Mouse (Mus musculus) kidney, postnatal 25 days (tissue): ENCODE measurements at regions not wholly inside any gene's neighbourhood (a gene's known extent, or its start where the extent isn't known, plus 50 kb on each side); places are given as distances from the start of the nearest gene placed in this dataset.
A peak's percentile ranks its signal among the peaks of the same experiment; 100 is the strongest.

Experiments used
- DNase-seq, 2 experiments: peaks; one replicate each; pipeline ENCODE4 v3.0.0; 2021; ENCODE audit warnings: mixed read lengths in 2 of 2

DNA sequence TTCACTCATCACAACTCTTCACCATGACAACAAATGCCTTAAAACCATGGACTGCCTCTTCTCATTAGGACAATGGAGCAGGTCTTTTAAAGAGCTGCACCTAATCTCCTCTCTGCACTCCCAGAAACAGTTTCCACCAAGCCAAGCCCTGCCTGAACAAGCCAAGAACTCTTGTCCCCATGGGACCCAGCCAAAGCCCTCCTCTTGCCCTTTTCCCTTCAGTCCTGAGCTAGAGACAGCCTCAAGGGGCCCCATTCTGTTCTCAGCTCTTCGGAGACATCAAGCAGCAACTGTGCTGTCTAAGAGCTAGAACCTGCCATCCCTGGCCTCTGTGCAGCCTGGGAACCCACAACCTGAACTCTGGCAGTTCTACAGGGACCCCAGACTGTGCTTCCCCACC is 345.0 kb upstream of the Irak1bp1 start:
- no peak for DNase-seq

DNA sequence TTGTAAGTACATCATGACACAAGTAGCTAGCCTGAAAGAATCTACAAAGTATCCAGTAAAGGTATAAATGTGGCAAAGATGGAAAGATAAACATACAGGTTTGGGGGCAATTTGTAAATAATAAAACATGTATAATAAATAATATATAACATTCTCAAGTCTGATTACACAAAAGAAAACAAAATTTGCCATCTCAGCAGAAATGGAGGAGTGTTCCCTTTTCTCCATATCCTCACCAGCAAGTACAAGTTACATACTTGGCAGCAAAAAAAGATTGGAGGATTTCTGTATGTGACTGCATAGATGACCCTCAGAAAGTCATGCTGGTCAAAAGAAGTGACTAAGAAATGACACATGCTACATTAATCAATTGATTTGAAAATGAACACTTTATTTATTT is 335.9 kb upstream of the Irak1bp1 start:
- no peak for DNase-seq

GRCm38 (mm10) chr9:82510014-82510413 is 319.3 kb upstream of the Irak1bp1 start:
- DNase-seq: no peak

DNA sequence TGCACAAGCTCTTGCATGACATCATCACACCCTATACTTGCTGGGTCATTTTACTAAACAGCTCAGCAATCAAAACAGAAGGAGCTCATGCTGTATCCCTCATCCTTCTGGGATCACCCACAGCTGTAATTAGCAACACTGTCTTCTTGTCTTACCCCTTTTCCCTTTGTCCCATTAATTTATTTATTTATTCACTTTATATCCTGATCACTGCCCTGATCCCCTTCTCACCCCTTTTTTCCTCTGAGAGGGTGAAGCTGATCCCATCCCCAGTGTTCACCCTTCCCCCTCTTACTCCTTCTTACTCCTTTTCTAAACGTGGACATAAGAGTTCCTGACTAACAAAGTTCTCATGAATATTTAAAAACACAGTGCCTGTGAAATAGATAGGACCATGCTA is 310.3 kb upstream of the Irak1bp1 start:
- no peak for DNase-seq

GRCm38 (mm10) chr9:82527867-82528385 is 301.4 kb upstream of the Irak1bp1 start:
- no peak for DNase-seq

- no peak for DNase-seq
Measured at GRCm38 (mm10) chr9:82552726-82553125, 276.6 kb upstream of the Irak1bp1 start.

GRCm38 (mm10) chr9:82553213-82553612 is 276.1 kb upstream of the Irak1bp1 start:
- DNase-seq: no peak

- no peak for DNase-seq
Measured at GRCm38 (mm10) chr9:82562551-82563465, 266.5 kb upstream of the Irak1bp1 start.

DNA sequence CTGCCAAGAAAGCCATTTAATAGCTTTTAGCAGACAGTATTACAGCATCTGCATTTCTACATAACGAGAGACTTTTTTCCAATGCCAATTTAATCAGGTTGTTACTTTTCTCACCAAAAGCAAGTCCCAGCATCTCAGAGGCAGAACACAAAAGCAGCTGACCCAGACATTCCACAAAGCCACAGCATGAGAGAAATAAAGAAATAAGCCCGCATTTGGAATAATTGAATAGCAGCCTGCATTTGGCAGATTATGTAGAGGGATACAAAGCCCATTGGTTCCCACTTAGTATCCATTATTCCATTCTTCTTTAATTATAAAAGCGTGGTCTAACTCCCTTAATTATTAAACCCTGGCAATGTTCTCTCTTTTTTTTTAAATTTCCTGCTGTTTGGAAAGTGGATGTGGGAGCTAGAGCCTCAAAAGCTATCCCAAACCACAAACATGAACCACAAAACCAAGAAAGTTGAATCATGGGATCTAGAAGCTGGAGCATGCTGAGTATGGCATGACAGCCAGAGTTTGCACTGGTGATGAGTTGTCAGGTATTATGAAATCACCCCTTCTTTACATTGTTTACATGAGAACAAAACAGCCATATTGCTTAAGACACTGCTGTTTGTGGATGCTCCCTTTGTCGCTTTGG is 247.8 kb upstream of the Irak1bp1 start:
- no peak for DNase-seq

DNA sequence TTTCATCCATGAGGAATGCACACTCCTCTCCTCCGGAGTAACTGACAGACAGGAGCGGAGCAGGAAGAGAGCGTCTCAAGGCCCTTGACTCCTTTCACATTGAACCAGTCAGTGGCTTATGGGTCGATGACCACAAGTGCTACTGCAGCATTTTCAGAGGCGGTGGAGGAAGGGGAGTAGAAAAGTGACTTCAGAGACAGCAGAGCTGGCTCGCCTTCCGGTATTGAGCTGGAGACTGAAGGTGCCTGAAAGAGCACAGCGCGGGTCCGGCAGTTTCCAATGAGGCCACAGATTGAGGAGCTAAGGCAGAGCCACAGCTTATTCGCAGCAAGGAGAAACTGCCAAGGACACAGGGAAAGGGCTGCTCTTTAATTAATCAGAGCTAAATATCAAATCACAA is 220.2 kb upstream of the Irak1bp1 start:
- no peak for DNase-seq

DNA sequence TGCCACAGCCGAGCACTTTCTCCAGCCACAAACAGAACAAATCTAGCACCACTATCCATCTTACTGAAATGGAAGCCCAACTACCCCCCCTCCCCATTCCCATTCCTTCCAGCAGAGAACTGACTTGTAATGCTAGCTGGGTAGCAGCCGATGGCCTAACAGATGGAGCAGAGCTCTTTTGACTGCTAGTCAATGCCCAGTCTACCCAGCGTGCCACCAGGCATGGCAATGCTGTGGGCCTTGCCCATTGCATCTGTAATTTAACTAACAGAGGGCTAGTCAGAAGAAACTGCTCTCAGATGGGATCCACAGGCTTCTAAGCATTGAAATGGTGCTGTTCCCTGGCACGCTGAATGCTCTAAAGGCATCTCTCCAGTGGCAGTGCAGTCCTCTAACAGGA is 219.4 kb upstream of the Irak1bp1 start:
- DNase-seq: no peak

GRCm38 (mm10) chr9:82612526-82612925 is 216.8 kb upstream of the Irak1bp1 start:
- no peak for DNase-seq

GRCm38 (mm10) chr9:82632411-82632810 is 196.9 kb upstream of the Irak1bp1 start:
- no peak for DNase-seq

- DNase-seq: no peak
Measured at GRCm38 (mm10) chr9:82640277-82640676, 189.1 kb upstream of the Irak1bp1 start.

- no peak for DNase-seq
Measured at GRCm38 (mm10) chr9:82643900-82644299, 185.4 kb upstream of the Irak1bp1 start.

GRCm38 (mm10) chr9:82655511-82655910 is 173.8 kb upstream of the Irak1bp1 start:
- DNase-seq: peak in 1 of 2 experiments; percentile 2

GRCm38 (mm10) chr9:82682196-82682595 is 147.1 kb upstream of the Irak1bp1 start:
- DNase-seq: no peak

- no peak for DNase-seq
Measured at GRCm38 (mm10) chr9:82709411-82709983, 119.8 kb upstream of the Irak1bp1 start.

GRCm38 (mm10) chr9:82709991-82710593 is 119.2 kb upstream of the Irak1bp1 start:
- DNase-seq: no peak

- DNase-seq: no peak
Measured at GRCm38 (mm10) chr9:82710945-82711516, 118.3 kb upstream of the Irak1bp1 start.

- DNase-seq: no peak
Measured at GRCm38 (mm10) chr9:82712769-82713733, 116.3 kb upstream of the Irak1bp1 start.

DNA sequence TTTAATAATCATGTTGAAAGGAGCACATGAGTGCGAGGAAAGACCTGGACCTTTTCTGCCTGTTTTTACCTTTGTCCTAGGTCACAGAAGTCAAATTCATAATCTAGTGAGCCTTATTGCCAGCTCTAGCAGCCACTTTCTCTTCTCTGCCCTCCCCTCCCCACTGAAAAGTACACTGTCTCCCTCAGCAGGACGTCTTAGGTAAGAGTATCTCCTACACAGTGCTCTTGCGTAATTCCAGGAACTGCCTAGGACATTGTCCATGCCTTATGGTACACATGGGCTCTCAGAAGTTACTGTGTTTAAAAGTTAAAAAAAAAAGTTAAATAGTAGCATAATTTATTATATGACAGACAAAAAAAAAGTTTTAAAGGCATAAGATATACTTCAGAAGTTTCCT is 100.7 kb upstream of the Irak1bp1 start:
- no peak for DNase-seq
